Mouse (Mus musculus): ENCODE data around the gene Hhat.

Hhat gene

GRCm38 (mm10) chr1:192650023-192650422 lies 121.0 kb downstream of the Hhat start:
- DNase-seq, result no peak

GRCm38 (mm10) chr1:192649233-192649632 lies 121.8 kb downstream of the Hhat start:
- no peak for DNase-seq

- DNase-seq, result no peak
Observed at GRCm38 (mm10) chr1:192647361-192647760, 123.7 kb downstream of the Hhat start.

- DNase-seq, result no peak
Observed at GRCm38 (mm10) chr1:192642126-192642525, 128.9 kb downstream of the Hhat start.

GRCm38 (mm10) chr1:192639175-192639574 lies 131.8 kb downstream of the Hhat start:
- DNase-seq, result no peak

GRCm38 (mm10) chr1:192621843-192622242 lies 149.2 kb downstream of the Hhat start:
- DNase-seq, result no peak

GRCm38 (mm10) chr1:192613271-192613670 lies 157.8 kb downstream of the Hhat start:
- no peak for DNase-seq

- DNase-seq, result no peak
Observed at GRCm38 (mm10) chr1:192611996-192612739, 158.9 kb downstream of the Hhat start.

GRCm38 (mm10) chr1:192606876-192607275 lies 164.1 kb downstream of the Hhat start:
- no peak for DNase-seq

GRCm38 (mm10) chr1:192604413-192604812 lies 166.6 kb downstream of the Hhat start:
- DNase-seq, result no peak

- DNase-seq, result no peak
Observed at GRCm38 (mm10) chr1:192603556-192603955, 167.5 kb downstream of the Hhat start.

GRCm38 (mm10) chr1:192601206-192601605 lies 169.8 kb downstream of the Hhat start:
- no peak for DNase-seq

GRCm38 (mm10) chr1:192599746-192600145 lies 171.3 kb downstream of the Hhat start:
- no peak for DNase-seq

- peak; percentile 11 to 50 for DNase-seq
Observed at GRCm38 (mm10) chr1:192598380-192598779, 172.6 kb downstream of the Hhat start.

GRCm38 (mm10) chr1:192595426-192595825 lies 175.6 kb downstream of the Hhat start:
- DNase-seq, result no peak

- no peak for DNase-seq
Observed at GRCm38 (mm10) chr1:192593492-192593891, 177.5 kb downstream of the Hhat start.

- DNase-seq, result no peak
Observed at GRCm38 (mm10) chr1:192587451-192587850, 183.6 kb downstream of the Hhat start.

GRCm38 (mm10) chr1:192585289-192585688 lies 185.7 kb downstream of the Hhat start:
- no peak for DNase-seq

GRCm38 (mm10) chr1:192582921-192583320 lies 188.1 kb downstream of the Hhat start:
- no peak for DNase-seq

- DNase-seq, result no peak
Observed at GRCm38 (mm10) chr1:192564691-192565090, 206.3 kb downstream of the Hhat start.

GRCm38 (mm10) chr1:192559341-192559740 lies 211.7 kb downstream of the Hhat start:
- DNase-seq, result no peak

GRCm38 (mm10) chr1:192557978-192558594 lies 212.9 kb downstream of the Hhat start:
- DNase-seq, result no peak

- no peak for DNase-seq
Observed at GRCm38 (mm10) chr1:192555516-192555915, 215.5 kb downstream of the Hhat start.

- no peak for DNase-seq
Observed at GRCm38 (mm10) chr1:192550561-192550960, 220.5 kb downstream of the Hhat start.

GRCm38 (mm10) chr1:192546843-192547242 lies 224.2 kb downstream of the Hhat start:
- no peak for DNase-seq
